Mouse (Mus musculus) erythroblast, embryonic 14.5 days (primary cell): Measurements from ENCODE around the gene Psma7. TPM values are rescaled to one million over a fixed set of nuclear protein-coding genes. Genes with fewer than 3 reads are reported as not detected.

ENCODE experiments used
- H3K27me3 ChIP-seq: 2 replicates; pipeline ENCODE4 v1.6.1; 2012; ENCODE audit warnings: inconsistent platforms; ENCODE audit not compliant: control insufficient read depth
- H3K36me3 ChIP-seq: 2 replicates; pipeline ENCODE4 v1.6.1; 2012; ENCODE audit warnings: mild to moderate bottlenecking, inconsistent platforms; ENCODE audit not compliant: control insufficient read depth
- H3K4me1 ChIP-seq: 2 replicates; pipeline ENCODE4 v1.6.1; 2012; ENCODE audit warnings: inconsistent platforms; ENCODE audit not compliant: control insufficient read depth
- H3K4me3 ChIP-seq: replicated peaks from 2 replicates; pipeline ENCODE3; 2012; ENCODE audit warnings: moderate library complexity, mild to moderate bottlenecking, inconsistent platforms
- H3K9me3 ChIP-seq: 2 replicates; pipeline ENCODE4 v1.6.1; 2012; ENCODE audit warnings: low read length, inconsistent platforms, mixed read lengths; ENCODE audit not compliant: control insufficient read depth
- GATA1 ChIP-seq: IDR thresholded peaks from 2 replicates; pipeline ENCODE4 v1.6.1; 2012; ENCODE audit warnings: low read length, inconsistent platforms, mixed read lengths
- TAL1 ChIP-seq: IDR thresholded peaks from 3 replicates; pipeline ENCODE4 v1.6.1; 2012; ENCODE audit warnings: low read length, inconsistent platforms, mixed read lengths
- polyA plus RNA-seq: library from polyadenylated mRNA; stranded (reverse); fragments of >175 nt; gene quantifications from 2 replicates; pipeline ENCODE4 v1.2.3, GENCODE M21; 2012

Gene Psma7
- polyA plus RNA-seq = 6.1 and 6.3 TPM in 2 replicates

GRCm38 (mm10) chr2:180042256-180042857 lies at the start of gene Psma7, which contains the start of gene Ss18l1:
Gene Psma7 (minus strand): TSS chr2:180042433.
Gene Ss18l1 (plus strand): TSS chr2:180042509.
- Histone ChIP-seq H3K9me3 (no peaks in the 10 kb centered on the region), H3K4me1 (peaks cover 37% of the 10 kb centered on the region), H3K4me3 (peak within 1 kb of the TSS; percentile 78), H3K27me3 (peaks cover 21% of the 10 kb centered on the region), H3K36me3 (peaks cover 36% of the 10 kb centered on the region)
- TF ChIP-seq TAL1 (no peak), GATA1 (no peak)

- Histone ChIP-seq H3K4me1 (no peaks in the 10 kb centered on the region), H3K27me3 (no peaks in the 10 kb centered on the region; the same call in 1 of the 2 replicates), H3K9me3 (peaks cover 2% of the 10 kb centered on the region; the same call in 1 of the 2 replicates), H3K4me3 (no peak overlapping the region), H3K36me3 (peaks cover 8% of the 10 kb centered on the region)
- TF ChIP-seq TAL1 (no peak), GATA1 (no peak)
Measured at GRCm38 (mm10) chr2:180090285-180090684, 48.1 kb upstream of the Psma7 start.

- H3K4me1 ChIP-seq = no peaks in the 10 kb centered on the region
- peaks cover 25% of the 10 kb centered on the region for H3K36me3 ChIP-seq
- no peaks in the 10 kb centered on the region for H3K27me3 ChIP-seq
- H3K9me3 ChIP-seq = peaks cover 2% of the 10 kb centered on the region; the same call in 1 of the 2 replicates
- no peak for TF ChIP-seq GATA1
- H3K4me3 ChIP-seq = no peak overlapping the region
Measured at GRCm38 (mm10) chr2:180087472-180087871, 45.2 kb upstream of the Psma7 start.

GRCm38 (mm10) chr2:180086637-180087027 lies 44.4 kb upstream of the Psma7 start:
- H3K4me1 ChIP-seq = no peaks in the 10 kb centered on the region
- H3K36me3 ChIP-seq = peaks cover 32% of the 10 kb centered on the region
- H3K4me3 ChIP-seq = no peak overlapping the region
- H3K9me3 ChIP-seq = peaks cover 2% of the 10 kb centered on the region; the same call in 1 of the 2 replicates
- H3K27me3 ChIP-seq = no peaks in the 10 kb centered on the region
- TF ChIP-seq TAL1 (no peak), GATA1 (no peak)

- Histone ChIP-seq H3K27me3 (no peaks in the 10 kb centered on the region), H3K4me3 (no peak overlapping the region), H3K9me3 (peaks cover 2% of the 10 kb centered on the region; the same call in 1 of the 2 replicates), H3K4me1 (no peaks in the 10 kb centered on the region), H3K36me3 (peaks cover 33% of the 10 kb centered on the region)
- no peak for TF ChIP-seq TAL1
- TF ChIP-seq GATA1 = no peak
Measured at GRCm38 (mm10) chr2:180085926-180086636, 43.8 kb upstream of the Psma7 start.

GRCm38 (mm10) chr2:180084565-180084964 lies 42.3 kb upstream of the Psma7 start:
- Histone ChIP-seq H3K36me3 (peaks cover 33% of the 10 kb centered on the region), H3K4me3 (no peak overlapping the region), H3K4me1 (no peaks in the 10 kb centered on the region), H3K27me3 (no peaks in the 10 kb centered on the region), H3K9me3 (peaks cover 2% of the 10 kb centered on the region; the same call in 1 of the 2 replicates)
- TF ChIP-seq GATA1 (no peak), TAL1 (no peak)

- peaks cover 40% of the 10 kb centered on the region for H3K36me3 ChIP-seq
- no peaks in the 10 kb centered on the region for H3K27me3 ChIP-seq
- peaks cover 2% of the 10 kb centered on the region; the same call in 1 of the 2 replicates for H3K9me3 ChIP-seq
- no peak for TF ChIP-seq GATA1
- TF ChIP-seq TAL1 = no peak
- no peak overlapping the region for H3K4me3 ChIP-seq
- no peaks in the 10 kb centered on the region for H3K4me1 ChIP-seq
Measured at GRCm38 (mm10) chr2:180083063-180083462, 40.8 kb upstream of the Psma7 start.

GRCm38 (mm10) chr2:180080680-180081079 lies 38.4 kb upstream of the Psma7 start:
- H3K36me3 ChIP-seq = peaks cover 46% of the 10 kb centered on the region
- no peaks in the 10 kb centered on the region for H3K27me3 ChIP-seq
- H3K4me3 ChIP-seq = no peak overlapping the region
- H3K4me1 ChIP-seq = no peaks in the 10 kb centered on the region
- TF ChIP-seq GATA1 (no peak), TAL1 (no peak)
- no peaks in the 10 kb centered on the region for H3K9me3 ChIP-seq

GRCm38 (mm10) chr2:180077622-180078021 lies 35.4 kb upstream of the Psma7 start:
- peaks cover 2% of the 10 kb centered on the region for H3K4me1 ChIP-seq
- peaks cover 31% of the 10 kb centered on the region for H3K36me3 ChIP-seq
- no peak for TF ChIP-seq TAL1
- no peak for TF ChIP-seq GATA1
- H3K27me3 ChIP-seq = no peaks in the 10 kb centered on the region
- no peaks in the 10 kb centered on the region for H3K9me3 ChIP-seq
- H3K4me3 ChIP-seq = no peak overlapping the region
